Mouse (Mus musculus): ENCODE measurements around the gene Nubp2. TPM values are rescaled to one million over a fixed set of nuclear protein-coding genes. Genes with fewer than 3 reads are reported as not detected.

The Nubp2 gene
- total RNA-seq, 2 experiments from 2014 or later: 19.9 to 21.8 TPM

DNA sequence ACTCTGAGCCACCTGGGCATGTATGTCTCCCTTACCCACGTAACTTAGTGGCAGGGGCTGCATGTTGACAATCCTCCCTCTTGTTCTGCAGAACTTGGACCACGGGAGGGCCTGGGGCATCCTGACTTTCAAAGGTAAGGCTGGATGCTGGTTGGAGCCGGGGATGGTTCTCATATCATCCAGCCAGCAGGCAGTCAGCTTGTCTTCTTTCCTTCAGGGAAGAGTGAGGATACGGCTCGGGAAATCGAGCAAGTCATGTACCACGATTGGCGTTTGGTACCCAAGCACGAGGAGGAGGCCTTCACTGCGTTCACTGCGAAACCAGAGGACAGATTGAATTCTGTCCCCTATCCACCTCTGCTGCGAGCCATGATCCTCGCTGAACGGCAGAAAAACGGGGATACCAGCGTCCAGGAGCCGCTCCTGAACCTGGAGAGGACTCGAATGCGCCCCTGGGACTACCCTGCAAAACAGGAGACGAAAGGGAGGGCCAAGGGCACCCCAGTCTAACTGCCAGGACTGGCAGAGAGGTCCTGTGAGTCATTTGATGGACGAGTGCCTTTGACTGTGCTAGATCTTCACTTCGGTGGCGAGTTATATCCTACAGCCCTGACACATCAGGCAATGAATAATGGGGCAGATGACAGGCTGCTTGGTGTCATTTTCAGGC is 9.6 kb upstream of the Nubp2 start:
- intact Hi-C loops (cut with DNase I): no loop called here
- no peak for DNase-seq

DNA sequence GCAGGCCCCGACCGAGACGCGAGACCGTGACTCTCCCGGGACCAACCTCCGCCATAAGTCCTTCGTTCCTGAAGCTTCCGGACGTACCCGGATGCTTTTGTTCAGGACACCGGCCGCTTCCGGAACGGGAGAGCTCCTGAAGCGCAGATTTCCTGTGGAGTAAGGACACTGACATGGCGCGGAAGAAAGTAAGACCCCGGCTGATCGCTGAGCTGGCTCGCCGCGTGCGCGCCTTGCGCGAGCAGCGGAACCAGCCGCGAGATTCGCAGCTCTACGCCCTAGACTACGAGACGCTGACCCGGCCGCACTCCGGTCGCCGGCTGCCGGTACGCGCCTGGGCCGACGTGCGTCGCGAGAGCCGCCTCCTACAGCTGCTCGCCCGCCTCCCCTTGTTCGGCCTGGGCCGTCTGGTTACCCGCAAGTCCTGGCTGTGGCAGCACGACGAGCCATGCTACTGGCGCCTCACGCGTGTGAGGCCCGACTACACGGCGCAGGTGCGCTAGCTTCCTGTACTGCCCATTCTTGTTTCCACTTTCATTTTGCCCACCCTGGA is 8.9 kb upstream of the Nubp2 start, which contains the start of the genes Eme2 and Mrps34:
Gene Eme2 (minus strand): TSS at position 93 of the 553 bp plus-strand sequence.
Gene Mrps34 (plus strand): TSS at position 122 of the 553 bp plus-strand sequence.
- intact Hi-C loops (cut with DNase I): no loop called here
- peak; percentile 78 to 87 for DNase-seq

DNA sequence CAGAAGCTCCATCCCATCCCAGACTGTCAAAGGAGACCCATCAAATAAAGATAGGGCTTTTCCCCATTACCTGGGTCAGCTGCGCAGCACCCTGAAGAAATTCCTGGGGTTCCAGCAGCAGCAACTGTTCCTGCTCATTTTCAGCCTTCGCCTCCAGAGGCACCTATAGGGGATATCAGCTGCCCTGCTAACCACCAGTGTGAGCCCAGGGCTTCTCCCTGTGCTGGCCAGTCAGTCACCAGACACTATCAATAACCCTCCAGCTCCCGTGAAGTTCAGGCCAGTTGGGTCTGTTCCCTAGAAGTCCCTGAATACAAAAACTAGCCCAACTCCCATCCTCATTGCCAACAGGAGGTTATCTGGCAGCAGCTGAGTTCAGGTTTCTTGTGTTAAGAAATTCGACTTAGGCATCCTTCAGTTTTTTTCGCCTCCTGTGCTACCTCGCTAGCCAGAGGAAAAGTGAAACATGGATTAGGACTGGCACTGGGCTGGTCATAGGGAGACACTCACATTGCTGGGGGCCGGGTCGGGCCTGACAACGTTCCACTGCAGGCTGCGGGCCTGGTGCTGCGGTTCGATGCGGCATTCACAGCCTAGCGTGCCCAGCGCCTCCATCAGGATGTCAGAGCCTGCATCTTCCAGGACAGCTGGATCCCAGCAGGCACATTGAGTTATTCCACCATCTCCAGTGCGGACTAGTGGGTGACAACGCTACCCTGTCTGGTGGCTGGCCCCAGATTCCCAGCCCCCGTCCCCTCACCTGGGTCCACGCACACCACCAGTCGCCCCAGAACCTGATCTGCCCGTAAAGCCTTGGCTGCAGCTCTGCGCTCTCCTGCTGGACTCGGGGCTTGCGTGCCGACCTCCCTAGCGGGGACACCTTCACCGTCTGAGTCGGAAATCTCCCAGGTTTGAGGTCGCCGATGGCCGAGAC is 8.2 kb upstream of the Nubp2 start:
- intact Hi-C loops (cut with DNase I): no loop called here
- DNase-seq: no peak

DNA sequence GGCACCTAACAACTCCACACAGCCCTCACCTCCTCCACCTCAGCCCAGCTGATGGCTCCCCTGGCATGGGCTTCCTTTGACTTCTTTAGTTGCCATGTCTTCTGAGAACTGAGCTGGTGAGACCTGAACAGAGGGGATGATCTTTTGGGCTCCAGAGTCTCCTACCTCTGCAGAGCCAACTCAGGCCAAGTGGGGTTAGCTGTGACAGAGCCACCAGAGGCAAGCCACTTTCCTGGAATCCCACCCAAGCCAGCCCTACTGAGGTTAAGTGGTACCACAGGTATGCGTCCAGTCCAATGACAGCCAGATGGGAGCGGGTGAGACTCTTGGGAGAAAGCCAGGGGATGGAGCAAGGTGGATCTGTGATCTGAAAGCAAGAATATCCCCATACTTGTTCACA is 7.1 kb upstream of the Nubp2 start:
- DNase-seq: no peak
- intact Hi-C loops (cut with DNase I): no loop called here

DNA sequence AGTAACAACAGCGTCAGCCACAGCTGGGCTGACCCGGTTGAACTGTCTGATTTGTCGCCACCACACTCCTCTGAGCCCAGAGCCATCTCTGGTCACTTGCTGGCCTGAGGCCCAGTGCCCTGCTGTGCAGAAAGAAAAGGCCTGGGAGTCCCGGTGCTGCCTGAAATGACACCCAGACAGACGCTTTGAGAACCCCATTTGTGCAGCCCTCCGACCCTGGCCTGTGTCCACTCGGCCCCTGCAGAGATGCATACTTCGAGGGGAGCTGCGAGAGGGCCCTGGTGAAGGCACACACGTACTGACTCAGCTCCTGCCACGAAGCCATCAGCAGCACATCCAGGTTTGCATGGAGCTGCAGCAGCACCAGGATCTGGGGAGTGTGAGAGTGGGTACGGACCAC is 6.6 kb upstream of the Nubp2 start:
- no peak for DNase-seq
- intact Hi-C loops (cut with DNase I): no loop called here

DNA sequence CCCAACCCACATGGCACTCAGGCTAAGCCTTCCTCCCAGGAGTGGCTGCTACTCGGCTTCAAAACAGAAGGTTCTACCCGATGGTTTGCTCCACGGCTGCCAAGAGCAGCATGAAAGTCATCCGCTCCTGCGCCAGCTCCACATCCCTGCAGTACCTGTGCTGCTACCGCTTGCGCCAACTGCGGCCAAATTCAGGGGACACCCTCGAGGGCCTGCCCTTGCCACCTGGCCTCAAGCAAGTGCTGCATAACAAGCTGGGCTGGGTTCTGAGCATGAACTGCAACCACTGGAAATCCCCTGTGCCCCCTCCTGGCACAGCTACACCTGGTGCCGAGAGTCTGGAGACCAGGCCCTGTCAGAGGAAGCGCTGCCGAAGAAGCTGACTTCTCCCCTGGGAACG is 5.2 kb upstream of the Nubp2 start:
- intact Hi-C loops (cut with DNase I): no loop called here
- no peak for DNase-seq

DNA sequence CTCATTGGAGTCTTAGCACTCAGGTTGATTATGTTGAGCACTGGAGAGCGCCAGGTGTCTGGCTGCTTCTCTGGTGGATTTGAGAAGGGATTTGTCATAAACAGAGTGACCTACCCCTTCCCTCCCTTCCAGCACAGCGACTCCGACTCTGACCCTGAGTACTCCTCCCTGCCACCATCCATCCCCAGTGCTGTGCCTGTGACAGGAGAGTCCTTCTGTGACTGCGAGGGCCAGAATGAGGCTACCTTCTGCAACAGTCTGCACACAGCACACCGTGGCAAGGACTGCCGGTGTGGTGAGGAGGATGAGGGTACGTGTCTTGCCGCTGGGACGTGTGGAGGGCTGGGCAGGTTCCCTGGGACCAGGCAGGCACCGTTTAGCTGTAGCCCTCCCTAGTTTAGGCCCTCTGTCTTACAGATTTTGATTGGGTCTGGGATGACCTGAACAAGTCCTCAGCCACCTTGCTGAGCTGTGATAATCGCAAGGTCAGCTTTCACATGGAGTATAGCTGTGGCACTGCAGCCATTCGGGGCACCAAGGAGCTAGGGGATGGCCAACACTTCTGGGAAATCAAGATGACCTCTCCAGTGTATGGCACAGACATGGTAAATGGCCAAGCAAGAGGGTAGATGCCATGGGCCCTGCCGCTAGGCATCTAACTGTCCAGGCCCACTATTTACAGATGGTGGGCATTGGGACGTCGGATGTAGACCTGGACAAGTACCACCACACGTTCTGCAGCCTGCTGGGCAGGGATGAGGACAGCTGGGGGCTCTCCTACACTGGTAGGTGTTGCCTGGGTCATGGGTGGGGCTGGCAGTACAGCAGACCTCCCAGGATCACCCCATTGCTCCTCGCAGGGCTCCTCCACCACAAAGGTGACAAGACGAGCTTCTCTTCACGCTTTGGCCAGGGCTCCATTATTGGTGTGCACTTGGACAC is 4.3 kb upstream of the Nubp2 start:
- intact Hi-C loops (cut with DNase I): no loop called here
- no peak for DNase-seq

DNA sequence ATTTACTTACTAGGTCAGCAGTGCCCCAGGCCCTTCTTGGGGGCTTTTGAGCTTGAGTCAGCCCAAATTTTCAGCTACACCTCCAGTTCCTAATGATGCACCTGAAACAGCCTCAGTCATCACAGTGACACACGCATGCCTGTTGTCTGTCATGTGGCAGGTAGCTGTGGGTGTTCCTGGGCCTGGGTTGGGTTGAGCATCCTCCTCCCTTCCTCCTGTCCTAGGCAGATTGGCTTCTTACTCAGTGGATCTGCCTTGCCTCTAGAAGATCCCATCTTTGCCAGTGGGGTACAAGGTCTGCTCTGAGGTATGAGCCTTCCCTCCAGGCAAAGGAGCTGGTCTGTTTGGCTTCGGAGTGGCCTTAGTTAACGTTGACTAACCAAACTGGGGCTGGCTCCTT is 2.7 kb upstream of the Nubp2 start:
- DNase-seq: no peak
- intact Hi-C loops (cut with DNase I): no loop called here

DNA sequence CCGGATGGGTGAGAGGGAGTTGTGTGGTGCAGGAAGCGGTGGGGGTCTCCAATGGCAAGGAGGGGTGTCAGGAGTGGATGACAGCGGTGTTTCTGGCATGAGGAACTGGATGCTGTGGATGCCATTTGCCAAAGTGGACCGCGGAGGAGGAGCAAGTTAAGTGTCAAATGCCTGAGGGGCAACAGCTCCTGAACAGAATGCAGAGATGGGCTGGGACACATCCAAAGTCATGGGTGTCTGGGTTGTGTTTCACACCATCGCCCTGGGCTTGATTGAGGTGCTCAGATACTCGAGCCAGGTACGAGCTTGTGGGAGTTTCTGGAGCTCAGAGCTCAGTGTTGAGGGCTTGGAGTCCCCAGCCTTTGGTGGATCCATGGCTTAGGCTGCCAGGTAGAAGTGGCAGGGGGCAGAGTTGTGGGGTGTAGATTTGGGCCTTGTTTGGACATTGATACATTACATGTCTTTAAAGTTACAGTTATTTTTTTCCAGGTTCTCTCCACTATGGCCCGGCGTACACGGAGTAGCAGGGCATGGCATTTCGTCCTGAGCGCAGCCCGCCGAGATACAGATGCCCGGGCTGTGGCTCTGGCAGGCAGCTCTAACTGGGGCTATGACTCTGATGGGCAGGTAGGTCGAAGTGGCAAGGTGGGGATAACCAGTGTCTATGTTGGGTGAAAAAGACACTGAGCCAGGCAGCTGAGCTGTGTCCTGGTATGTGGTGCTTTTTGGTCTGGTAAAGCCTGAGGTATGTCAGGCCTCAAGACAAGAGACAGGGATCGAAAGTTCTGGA is 1.3 kb upstream of the Nubp2 start:
- intact Hi-C loops (cut with DNase I): no loop called here
- DNase-seq: no peak

DNA sequence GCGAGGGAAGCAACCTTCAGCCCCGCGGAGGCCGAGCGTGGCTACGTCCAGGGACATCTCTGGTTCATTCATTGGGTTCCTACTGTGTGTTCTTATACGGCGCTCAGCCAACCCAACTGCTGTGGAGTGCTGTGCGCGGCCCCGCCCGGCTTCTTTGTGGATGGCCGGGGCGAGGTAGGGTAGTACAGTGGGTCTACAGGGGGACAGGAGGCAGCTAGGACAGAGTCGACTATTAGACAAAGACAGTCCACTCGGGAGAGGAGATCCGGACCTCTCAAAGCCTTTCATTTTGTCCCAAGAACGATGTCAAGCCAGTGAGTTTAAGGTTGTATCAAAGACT is 753 bp upstream of the Nubp2 start:
- intact Hi-C loops (cut with DNase I): no loop called here
- no peak for DNase-seq

DNA sequence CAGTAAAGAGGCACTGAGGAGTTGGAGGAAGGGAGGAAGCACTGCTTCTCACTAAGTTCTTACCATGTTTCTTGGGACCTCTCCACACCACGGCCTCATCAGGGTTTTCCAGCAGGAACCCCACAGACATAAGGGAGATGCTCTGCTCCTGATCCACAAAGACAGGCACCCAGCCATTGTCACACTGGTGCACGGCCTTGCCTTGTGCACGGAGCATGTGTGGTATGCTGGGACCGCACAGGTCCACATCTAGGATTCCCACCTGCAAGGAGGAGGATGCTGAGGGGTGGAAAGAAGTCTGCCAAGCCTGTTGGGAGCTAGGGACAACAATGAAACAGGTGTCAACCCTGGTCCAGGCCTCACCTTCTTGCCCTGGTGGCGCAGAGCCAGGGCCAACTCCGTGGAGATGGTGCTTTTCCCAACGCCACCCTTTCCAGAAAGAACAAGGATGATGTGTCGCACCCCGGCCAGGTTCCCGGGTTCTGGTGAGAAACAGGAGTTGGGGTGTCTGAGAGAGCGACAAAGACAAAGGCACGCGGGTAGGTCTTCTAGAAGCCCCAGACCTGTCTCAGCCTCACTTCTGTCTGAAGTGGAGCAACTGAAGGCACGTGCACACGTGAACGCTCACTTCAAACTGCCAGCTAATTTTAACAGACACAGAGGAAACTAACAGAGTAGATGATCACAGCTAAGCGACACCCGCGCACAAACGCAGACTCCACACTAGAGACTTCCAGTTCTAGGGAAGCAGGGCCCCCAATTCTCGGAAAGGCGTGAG is 604 bp downstream of the Nubp2 start:
- intact Hi-C loops (cut with DNase I): no loop called here
- no peak for DNase-seq

DNA sequence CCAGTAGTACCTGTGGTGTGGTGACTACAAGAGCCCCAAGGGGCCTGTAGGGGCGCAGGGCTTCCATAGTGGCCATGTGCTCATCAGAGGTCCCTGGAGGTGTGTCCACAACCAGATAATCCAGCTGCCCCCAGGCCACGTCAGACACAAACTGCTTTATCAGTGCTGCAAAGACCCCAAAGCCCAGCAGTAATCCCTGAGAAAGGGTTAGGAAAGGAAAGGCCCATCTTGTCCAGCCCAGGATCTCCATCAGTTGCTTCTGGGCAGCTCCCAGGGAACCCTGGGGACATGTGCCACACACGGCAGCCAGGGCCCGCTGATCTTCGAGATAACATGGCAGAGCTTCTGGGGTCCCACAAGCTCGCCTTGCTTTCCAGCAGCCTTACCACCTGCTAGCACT is 1.8 kb downstream of the Nubp2 start:
- DNase-seq: no peak
- intact Hi-C loops (cut with DNase I): no loop called here

DNA sequence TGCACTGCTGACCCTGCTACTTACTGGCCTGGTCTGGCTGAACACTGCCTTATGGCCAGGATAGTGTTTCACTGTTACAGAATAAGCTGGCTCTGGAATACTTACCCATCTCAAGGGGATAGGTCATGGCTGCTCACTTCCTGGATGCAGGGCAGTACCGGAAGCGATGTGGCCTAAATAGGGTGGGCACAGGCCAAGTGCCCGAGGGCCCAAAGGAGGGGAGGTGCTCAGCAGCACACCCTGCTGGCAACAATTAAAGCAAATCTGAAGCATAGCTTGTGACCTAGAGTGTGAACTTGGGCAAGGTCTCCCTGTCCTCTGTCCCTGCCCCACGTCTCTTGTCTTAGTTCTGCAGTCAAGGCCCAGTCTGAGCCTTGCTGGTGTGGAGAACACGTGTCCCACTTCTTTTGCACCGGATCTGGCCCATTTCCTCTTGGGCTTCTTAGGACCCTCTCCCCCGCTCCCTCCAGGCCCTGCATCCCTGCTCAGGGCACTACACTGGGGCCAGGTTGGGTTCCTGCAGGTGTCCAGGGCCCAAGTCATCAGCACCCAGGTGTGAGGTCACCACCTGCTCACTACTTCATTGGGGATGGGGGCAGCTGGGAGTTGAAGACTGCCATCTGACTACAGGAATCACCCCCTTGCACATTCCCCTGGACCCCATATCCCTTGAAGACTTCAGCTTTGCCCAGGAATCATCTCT is 4.3 kb downstream of the Nubp2 start:
- intact Hi-C loops (cut with DNase I): loop anchor here (2.0 kb wide), 1 partner anchor 137 kb away; no protein-coding TSS in a partner anchor
- DNase-seq: peak in 1 of 2 experiments; percentile 66

DNA sequence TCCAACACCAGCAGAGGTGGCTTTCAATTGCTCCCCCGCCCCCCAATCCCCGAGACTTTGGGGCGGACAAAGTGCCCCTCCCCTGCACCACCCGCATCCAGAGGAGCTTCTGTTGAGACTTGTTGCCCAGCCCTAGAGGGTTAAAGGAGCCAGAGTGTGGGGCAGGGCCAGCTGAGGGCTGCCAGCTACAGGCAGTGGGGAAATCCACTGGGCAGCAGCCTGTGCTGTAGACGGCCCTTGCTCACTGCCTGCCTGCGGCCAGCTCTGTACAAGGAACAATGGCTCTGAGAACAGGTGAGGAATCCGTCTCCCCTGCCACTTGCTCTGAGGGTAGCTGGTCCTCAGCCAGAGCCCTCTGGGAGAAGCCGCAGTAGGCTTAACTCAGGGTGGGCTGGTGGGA is 7.6 kb downstream of the Nubp2 start:
- intact Hi-C loops (cut with DNase I): no loop called here
- DNase-seq: no peak

DNA sequence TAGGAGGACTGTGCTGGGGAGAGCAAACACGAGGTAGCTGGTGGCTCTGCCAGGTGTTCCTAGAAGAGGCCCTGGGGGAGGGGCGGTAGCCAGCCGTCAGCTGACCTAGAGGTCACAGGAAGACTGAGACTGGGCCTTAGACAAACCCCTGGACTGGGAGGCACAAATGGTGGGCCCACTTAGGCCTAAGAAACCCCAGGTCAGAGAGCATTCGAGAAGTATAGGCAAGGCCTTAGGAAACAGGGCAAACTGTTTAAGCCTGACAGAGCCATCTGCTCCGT is 8.1 kb downstream of the Nubp2 start:
- peak; percentile 65 to 77 for DNase-seq
- intact Hi-C loops (cut with DNase I): no loop called here

DNA sequence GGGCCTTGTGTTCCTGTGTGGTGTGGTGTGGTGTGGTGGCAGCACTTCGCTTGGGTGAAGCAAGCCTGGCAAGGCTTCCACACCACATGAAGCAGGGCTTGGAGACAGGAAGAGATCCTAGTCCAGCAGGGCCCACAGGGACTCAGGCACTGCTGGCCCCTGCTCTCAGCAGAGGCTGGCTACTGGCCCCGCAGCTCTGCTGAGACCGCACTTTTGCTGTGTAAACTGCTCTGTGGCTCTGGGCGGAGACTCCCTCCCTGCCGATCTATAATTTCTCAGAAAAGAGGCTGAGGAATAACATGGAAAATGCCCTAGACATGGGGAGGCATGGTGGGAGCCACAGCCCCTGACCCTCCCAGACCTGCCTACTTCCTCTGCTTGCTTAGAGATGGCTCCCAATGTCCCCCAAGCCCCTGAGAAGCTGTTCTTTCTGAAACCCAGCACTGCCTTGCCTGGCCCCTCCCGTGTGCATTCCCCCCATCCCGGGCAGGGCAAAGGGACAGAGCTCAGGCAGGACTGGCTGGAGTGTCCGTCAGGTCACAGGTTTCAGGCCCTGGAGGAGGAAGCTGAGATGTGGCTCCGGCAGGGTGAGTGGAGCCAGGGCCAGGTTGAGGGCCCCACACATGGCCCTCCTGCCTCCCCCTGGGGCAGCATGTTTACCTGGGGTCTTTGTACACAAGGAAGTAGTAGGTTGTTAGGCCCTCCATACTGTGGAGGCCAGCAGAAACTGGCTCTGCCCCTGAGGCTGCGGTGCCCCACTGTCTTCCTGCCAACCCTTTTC is 8.6 kb downstream of the Nubp2 start:
- intact Hi-C loops (cut with DNase I): no loop called here
- no peak for DNase-seq

DNA sequence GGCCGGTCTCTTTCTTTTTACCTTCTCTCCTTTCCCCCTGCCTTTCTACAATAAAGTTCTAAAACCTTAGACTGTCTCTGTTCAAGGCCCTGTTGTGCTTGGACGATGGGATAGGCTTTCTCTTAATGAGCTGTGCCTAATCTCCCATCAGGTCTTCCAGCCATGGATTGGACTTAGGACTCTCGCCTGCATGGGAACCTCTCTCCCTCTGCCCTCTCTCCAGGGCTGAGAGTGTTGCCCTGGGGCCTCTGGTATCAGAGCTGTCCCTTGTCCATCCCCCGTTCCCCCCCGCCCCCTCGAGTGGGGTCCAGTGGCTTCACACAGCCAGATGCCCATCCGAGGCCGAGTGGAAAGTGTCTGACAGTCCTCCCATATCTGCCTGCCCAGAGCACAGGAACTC is 11.2 kb downstream of the Nubp2 start:
- intact Hi-C loops (cut with DNase I): no loop called here
- no peak for DNase-seq

DNA sequence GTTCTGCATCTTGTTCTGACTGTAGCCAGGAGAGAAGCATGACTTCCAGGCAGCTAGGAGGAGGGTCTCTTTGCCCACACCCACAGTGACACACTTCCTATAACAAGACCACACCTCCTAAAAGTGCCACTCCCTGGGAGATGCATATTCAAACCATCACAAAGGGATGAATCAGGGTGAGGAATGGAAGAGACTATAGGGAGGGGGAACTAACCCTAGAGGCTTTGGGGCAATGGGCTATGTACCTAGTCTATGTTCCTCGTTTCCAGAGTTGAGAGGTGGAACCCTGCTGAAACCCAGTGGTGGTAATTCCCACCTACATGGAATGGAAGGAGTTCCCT is 11.8 kb downstream of the Nubp2 start:
- intact Hi-C loops (cut with DNase I): no loop called here
- DNase-seq: no peak

All from heart, postnatal 14 days (tissue).